Comparison of ENCODE assay signal across 16 mouse cellular contexts in the genomic region with DNA sequence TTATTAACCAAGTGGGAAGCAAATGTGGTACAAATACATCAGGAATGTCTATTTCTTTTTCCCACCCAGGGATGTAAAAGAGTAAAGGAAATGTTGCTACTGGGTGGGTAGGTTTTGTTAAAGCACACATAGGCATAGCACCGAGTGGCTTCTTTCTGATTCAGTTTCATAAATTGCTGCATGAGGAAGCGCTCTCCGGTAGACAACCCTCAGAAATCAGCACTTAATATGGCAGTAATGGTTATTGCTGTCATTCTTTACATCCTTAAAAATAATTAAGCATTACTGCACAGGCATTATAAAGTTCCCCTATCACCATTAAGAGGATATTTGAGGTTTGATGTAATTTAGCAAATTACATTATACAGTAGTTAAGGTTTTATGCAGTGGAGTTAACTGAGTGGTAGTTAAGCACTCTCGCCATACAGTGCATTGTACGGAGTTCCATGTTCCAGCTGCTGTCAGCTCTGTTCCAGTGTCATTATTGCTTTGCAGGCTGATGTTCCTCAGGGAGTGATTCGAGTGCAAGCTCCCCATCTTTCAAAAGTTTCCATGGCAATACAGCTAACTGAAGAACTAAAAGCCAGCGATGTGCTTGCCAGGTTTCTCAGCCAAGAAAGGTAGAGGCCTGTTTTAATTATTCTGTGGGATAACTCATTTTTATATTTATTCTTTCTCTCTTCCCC.
A peak's percentile ranks its signal among the peaks of the same experiment; 100 is the strongest.
DNase-seq lines count a peak whose midpoint lies in the region; ATAC-seq and TF ChIP-seq lines count a peak whose summit lies in the region.
"Had no signal": no experiment of that assay in that cellular context is flagged by ENCODE, and none has a peak within 500 bp of the region (broad histone marks: within the 10 kb centered on the region; RNA-seq: fewer than 3 reads in every experiment).

No protein-coding gene starts in this region.

- no peak overlapping the region for H3K4me2 ChIP-seq in embryonic facial prominence, embryonic 14.5 days (ENCODE audit: low read depth, low read length)
- H3K4me2 ChIP-seq in neural tube, embryonic 11.5 days (ENCODE audit: low read depth): no peak overlapping the region
- H3K4me2 ChIP-seq in midbrain, embryonic 15.5 days: peak overlapping the region; percentile 16; the same call in 1 of the 2 replicates
- no peak overlapping the region for H3K4me2 ChIP-seq in stomach, postnatal 0 days (replicated peaks; ENCODE audit: low read depth)
- H3K4me2 ChIP-seq: liver, embryonic 13.5 days had no signal

- H3K27ac ChIP-seq in embryonic facial prominence, embryonic 14.5 days (replicated peaks; ENCODE audit: low read depth, low read length): no peak overlapping the region
- H3K27ac ChIP-seq in embryonic facial prominence, embryonic 10.5 days (replicated peaks): no peak overlapping the region
- no peak overlapping the region for H3K27ac ChIP-seq in neural tube, embryonic 11.5 days (ENCODE audit: low read depth, low read length)
- 0 out of 2 replicates have a peak overlapping the region, but pooled peaks have one; percentile 34 for H3K27ac ChIP-seq in midbrain, embryonic 15.5 days
- no peak overlapping the region for H3K27ac ChIP-seq in stomach, postnatal 0 days (replicated peaks)
- H3K27ac ChIP-seq: heart, embryonic 10.5 days; liver, embryonic 13.5 days had no signal

- no peaks in the 10 kb centered on the region for H3K4me1 ChIP-seq in embryonic facial prominence, embryonic 14.5 days (ENCODE audit: control insufficient read depth, insufficient read depth, low read length)
- peaks cover 8% of the 10 kb centered on the region for H3K4me1 ChIP-seq in embryonic facial prominence, embryonic 10.5 days
- no peaks in the 10 kb centered on the region for H3K4me1 ChIP-seq in neural tube, embryonic 11.5 days (ENCODE audit: control insufficient read depth, insufficient read depth, low read length)
- 0 out of 2 replicates have a peak, but pooled peaks cover 8% of the 10 kb centered on the region for H3K4me1 ChIP-seq in midbrain, embryonic 15.5 days
- no peaks in the 10 kb centered on the region for H3K4me1 ChIP-seq in stomach, postnatal 0 days (replicated peaks; ENCODE audit: control insufficient read depth, insufficient read depth)
- H3K4me1 ChIP-seq: heart, embryonic 10.5 days; liver, embryonic 13.5 days had no signal

- H3K27me3 ChIP-seq in embryonic facial prominence, embryonic 14.5 days (replicated peaks; ENCODE audit: control insufficient read depth, insufficient read depth, low read length): no peaks in the 10 kb centered on the region
- no peaks in the 10 kb centered on the region for H3K27me3 ChIP-seq in embryonic facial prominence, embryonic 10.5 days (replicated peaks; ENCODE audit: low read depth, poor library complexity, severe bottlenecking)
- no peaks in the 10 kb centered on the region for H3K27me3 ChIP-seq in neural tube, embryonic 11.5 days (ENCODE audit: control insufficient read depth, insufficient read depth, low read length)
- no peaks in the 10 kb centered on the region for H3K27me3 ChIP-seq in midbrain, embryonic 15.5 days (replicated peaks)
- no peaks in the 10 kb centered on the region for H3K27me3 ChIP-seq in stomach, postnatal 0 days (ENCODE audit: control insufficient read depth, insufficient read depth, low read length)
- H3K27me3 ChIP-seq: liver, embryonic 13.5 days had no signal

- no peaks in the 10 kb centered on the region for H3K9me3 ChIP-seq in embryonic facial prominence, embryonic 14.5 days (ENCODE audit: control insufficient read depth, low read length)
- H3K9me3 ChIP-seq in embryonic facial prominence, embryonic 10.5 days: no peaks in the 10 kb centered on the region
- H3K9me3 ChIP-seq in neural tube, embryonic 11.5 days (ENCODE audit: control insufficient read depth, low read length): no peaks in the 10 kb centered on the region
- H3K9me3 ChIP-seq in midbrain, embryonic 15.5 days: no peaks in the 10 kb centered on the region
- H3K9me3 ChIP-seq in stomach, postnatal 0 days (ENCODE audit: control insufficient read depth, low read length): no peaks in the 10 kb centered on the region
- H3K9me3 ChIP-seq: heart, embryonic 10.5 days; liver, embryonic 13.5 days had no signal

- DNase-seq in embryonic facial prominence, embryonic 14.5 days (ENCODE audit: low spot score): peak; percentile 26
- no peak for DNase-seq in embryonic facial prominence, embryonic 10.5 days (ENCODE audit: low spot score)
- peak; percentile 14 for DNase-seq in neural tube, embryonic 11.5 days (ENCODE audit: low spot score)
- no peak for DNase-seq in neural tube, embryonic 10.5 days (ENCODE audit: extremely low spot score, low spot score)
- DNase-seq in heart, adult 9 months (ENCODE audit: low spot score in 2 of 2): no peak
- DNase-seq in stomach, postnatal 0 days (ENCODE audit: low spot score): no peak
- DNase-seq in urinary bladder, adult 2 months (ENCODE audit: low spot score): no peak
- DNase-seq: cerebellum, adult 11 months; cerebellum, postnatal 36 days; gastrocnemius, postnatal 14 days; kidney, postnatal 25 days; liver, embryonic 13.5 days; retina, postnatal 1 day had no signal

- WGBS in embryonic facial prominence, embryonic 14.5 days: 64% methylated on average over 7 of the region's 7 CpGs
- 77% methylated on average over 7 of the region's 7 CpGs for WGBS in embryonic facial prominence, embryonic 10.5 days
- 68% methylated on average over 7 of the region's 7 CpGs for WGBS in neural tube, embryonic 11.5 days
- WGBS in midbrain, embryonic 15.5 days: 47% methylated on average over 7 of the region's 7 CpGs
- 76% methylated on average over 7 of the region's 7 CpGs for whole genome bisulfite sequencing in stomach, postnatal 0 days

- H3K9ac ChIP-seq in embryonic facial prominence, embryonic 14.5 days (ENCODE audit: low read depth, low read length): no peak overlapping the region
- H3K9ac ChIP-seq in neural tube, embryonic 11.5 days (ENCODE audit: low read length): no peak overlapping the region
- H3K9ac ChIP-seq in midbrain, embryonic 15.5 days: no peak overlapping the region
- no peak overlapping the region for H3K9ac ChIP-seq in stomach, postnatal 0 days (ENCODE audit: low read length)
- H3K9ac ChIP-seq: liver, embryonic 13.5 days had no signal

- no peak overlapping the region for H3K4me3 ChIP-seq in embryonic facial prominence, embryonic 14.5 days (ENCODE audit: low read depth, low read length)
- H3K4me3 ChIP-seq in embryonic facial prominence, embryonic 10.5 days: no peak overlapping the region
- no peak overlapping the region for H3K4me3 ChIP-seq in neural tube, embryonic 11.5 days (ENCODE audit: low read depth, low read length)
- H3K4me3 ChIP-seq in midbrain, embryonic 15.5 days: no peak overlapping the region
- no peak overlapping the region for H3K4me3 ChIP-seq in stomach, postnatal 0 days (ENCODE audit: low read depth, low read length)
- H3K4me3 ChIP-seq: heart, embryonic 10.5 days; liver, embryonic 13.5 days had no signal

- no peaks in the 10 kb centered on the region for H3K36me3 ChIP-seq in embryonic facial prominence, embryonic 14.5 days (ENCODE audit: control insufficient read depth, insufficient read depth, low read length)
- H3K36me3 ChIP-seq in embryonic facial prominence, embryonic 10.5 days (replicated peaks): no peaks in the 10 kb centered on the region
- no peaks in the 10 kb centered on the region for H3K36me3 ChIP-seq in neural tube, embryonic 11.5 days (ENCODE audit: control insufficient read depth, insufficient read depth, low read length)
- no peaks in the 10 kb centered on the region for H3K36me3 ChIP-seq in midbrain, embryonic 15.5 days (replicated peaks)
- no peaks in the 10 kb centered on the region for H3K36me3 ChIP-seq in stomach, postnatal 0 days (ENCODE audit: control insufficient read depth, insufficient read depth, low read length)
- H3K36me3 ChIP-seq: heart, embryonic 10.5 days; liver, embryonic 13.5 days had no signal

- ATAC-seq in embryonic facial prominence, embryonic 14.5 days (ENCODE audit: low read depth): no peak
- ATAC-seq in neural tube, embryonic 11.5 days (ENCODE audit: insufficient read depth, low FRiP score, low TSS enrichment): peak; percentile 58; the same call in 1 of the 2 replicates
- ATAC-seq in midbrain, embryonic 15.5 days (replicated peaks): peak; percentile 92
- no peak for ATAC-seq in stomach, postnatal 0 days (ENCODE audit: low FRiP score, low TSS enrichment)
- ATAC-seq: intestine, postnatal 0 days had no signal

- no peak for TF ChIP-seq CTCF in stomach, postnatal 0 days (IDR thresholded peaks at IDR 0.05; ENCODE audit: low read depth)

- no peak for TF ChIP-seq EP300 in stomach, postnatal 0 days (optimal IDR thresholded peaks at IDR 0.05)

Comparison
In these comparisons a context has a peak if more than half of its experiments do, and no peak if none do; other contexts are left out.
1. DNase-seq: peak in embryonic facial prominence, embryonic 14.5 days (single experiment) and neural tube, embryonic 11.5 days (single experiment); none in embryonic facial prominence, embryonic 10.5 days (single experiment), neural tube, embryonic 10.5 days (single experiment), heart, adult 9 months (0 of 2), stomach, postnatal 0 days (single experiment) and urinary bladder, adult 2 months (single experiment).
2. ATAC-seq: peak in neural tube, embryonic 11.5 days (single experiment) and midbrain, embryonic 15.5 days (single experiment); none in embryonic facial prominence, embryonic 14.5 days (single experiment) and stomach, postnatal 0 days (single experiment).